Mouse (Mus musculus): ENCODE measurements around the gene Cables2. TPM values are rescaled to one million over a fixed set of nuclear protein-coding genes. Genes with fewer than 3 reads are reported as not detected.

The Cables2 gene
- polyA plus RNA-seq, 1 experiment = 16.3 TPM

DNA sequence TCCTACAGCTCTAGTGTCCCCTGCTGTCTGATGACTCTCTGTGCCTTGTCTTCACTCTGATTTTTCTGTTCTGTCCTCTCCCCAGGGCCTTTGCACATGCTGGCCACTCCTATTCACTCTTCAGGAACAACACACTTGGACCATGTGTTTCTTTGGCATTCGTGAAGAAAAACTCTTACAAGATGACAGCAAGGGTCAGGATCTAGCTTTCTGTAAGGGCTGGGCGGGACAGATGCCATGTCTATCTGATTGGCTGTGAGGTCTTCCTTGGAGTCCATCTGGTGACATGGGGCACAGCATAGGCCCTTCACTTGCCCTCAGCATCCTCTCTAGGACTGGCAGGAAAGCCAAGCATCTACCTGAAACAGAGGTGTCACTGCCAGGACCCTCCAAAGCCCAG is 32.7 kb upstream of the Cables2 start:
- TF ChIP-seq CTCF (IDR thresholded peaks at IDR 0.05; ENCODE audit: control insufficient read depth, insufficient read depth, low read length) (no peak), POLR2A (IDR thresholded peaks at IDR 0.05; ENCODE audit: borderline replicate concordance, control insufficient read depth, low read depth, low read length) (no peak)
- Histone ChIP-seq H3K4me3 (replicated peaks; ENCODE audit: control insufficient read depth, low read depth, low read length) (no peak overlapping the region), H3K4me1 (ENCODE audit: control insufficient read depth, insufficient read depth, low read length) (no peaks in the 10 kb centered on the region), H3K27ac (ENCODE audit: control insufficient read depth, insufficient read depth, low read depth, low read length, poor library complexity) (no peak overlapping the region)
- WGBS = 65% methylated on average over 2 of the region's 2 CpGs

DNA sequence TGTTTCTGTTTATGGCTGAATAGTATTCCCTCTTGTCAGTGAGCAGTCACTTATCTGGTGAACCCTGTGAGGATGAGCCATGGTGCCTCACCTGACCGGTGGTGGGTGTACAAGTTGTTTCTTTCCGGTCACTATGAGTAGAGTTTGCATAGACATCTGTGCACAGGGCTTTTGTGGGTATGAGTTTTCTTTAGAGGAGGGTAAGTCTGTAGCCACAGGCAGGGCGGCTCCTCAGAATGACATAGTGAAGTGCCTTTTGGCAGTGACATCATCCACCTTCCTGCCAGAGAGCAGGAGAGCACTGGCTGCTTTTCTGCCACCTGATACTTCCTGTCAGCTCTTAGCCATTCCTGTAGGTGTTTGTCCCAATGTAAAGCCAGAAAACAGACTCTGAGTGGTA is 32.2 kb upstream of the Cables2 start:
- Histone ChIP-seq H3K4me3 (replicated peaks; ENCODE audit: control insufficient read depth, low read depth, low read length) (no peak overlapping the region), H3K4me1 (ENCODE audit: control insufficient read depth, insufficient read depth, low read length) (no peaks in the 10 kb centered on the region), H3K27ac (ENCODE audit: control insufficient read depth, insufficient read depth, low read depth, low read length, poor library complexity) (no peak overlapping the region)
- TF ChIP-seq POLR2A (IDR thresholded peaks at IDR 0.05; ENCODE audit: borderline replicate concordance, control insufficient read depth, low read depth, low read length) (no peak), CTCF (IDR thresholded peaks at IDR 0.05; ENCODE audit: control insufficient read depth, insufficient read depth, low read length) (no peak)
- 71% methylated on average over 3 of the region's 3 CpGs for WGBS

GRCm38 (mm10) chr2:180304554-180304953 is 31.3 kb upstream of the Cables2 start:
- 54% methylated on average over 4 of the region's 4 CpGs for WGBS
- no peaks in the 10 kb centered on the region for H3K4me1 ChIP-seq (ENCODE audit: control insufficient read depth, insufficient read depth, low read length)
- H3K4me3 ChIP-seq (replicated peaks; ENCODE audit: control insufficient read depth, low read depth, low read length) = no peak overlapping the region
- no peak overlapping the region for H3K27ac ChIP-seq (ENCODE audit: control insufficient read depth, insufficient read depth, low read depth, low read length, poor library complexity)
- TF ChIP-seq CTCF (IDR thresholded peaks at IDR 0.05; ENCODE audit: control insufficient read depth, insufficient read depth, low read length) = no peak
- no peak for TF ChIP-seq POLR2A (IDR thresholded peaks at IDR 0.05; ENCODE audit: borderline replicate concordance, control insufficient read depth, low read depth, low read length)

DNA sequence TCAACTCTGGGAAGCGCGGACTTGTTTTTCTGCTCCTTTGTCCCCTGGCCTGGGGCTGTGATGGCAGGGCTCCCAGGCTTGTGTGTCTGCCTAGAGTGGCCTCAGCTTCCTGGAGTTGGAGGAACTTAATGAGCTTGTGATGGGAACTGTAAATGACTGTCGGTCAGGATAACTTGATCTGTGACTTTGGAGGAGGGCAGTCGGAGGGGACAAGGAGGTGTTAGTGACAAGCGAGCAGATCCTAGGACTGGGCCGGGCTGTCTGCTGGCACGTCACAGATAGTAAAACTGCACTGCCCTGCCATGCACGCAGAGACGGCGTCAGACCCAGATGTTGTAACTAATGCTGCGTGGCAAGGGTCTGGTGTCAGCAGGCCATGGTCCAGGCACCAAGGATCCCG is 30.2 kb upstream of the Cables2 start:
- Histone ChIP-seq H3K4me1 (ENCODE audit: control insufficient read depth, insufficient read depth, low read length) (no peaks in the 10 kb centered on the region), H3K27ac (ENCODE audit: control insufficient read depth, insufficient read depth, low read depth, low read length, poor library complexity) (no peak overlapping the region), H3K4me3 (replicated peaks; ENCODE audit: control insufficient read depth, low read depth, low read length) (no peak overlapping the region)
- no peak for TF ChIP-seq POLR2A (IDR thresholded peaks at IDR 0.05; ENCODE audit: borderline replicate concordance, control insufficient read depth, low read depth, low read length)
- TF ChIP-seq CTCF (IDR thresholded peaks at IDR 0.05; ENCODE audit: control insufficient read depth, insufficient read depth, low read length) = no peak
- WGBS = 87% methylated on average over 12 of the region's 12 CpGs

- Histone ChIP-seq H3K4me1 (ENCODE audit: control insufficient read depth, insufficient read depth, low read length) (no peaks in the 10 kb centered on the region), H3K4me3 (replicated peaks; ENCODE audit: control insufficient read depth, low read depth, low read length) (no peak overlapping the region), H3K27ac (ENCODE audit: control insufficient read depth, insufficient read depth, low read depth, low read length, poor library complexity) (no peak overlapping the region)
- 74% methylated on average over 4 of the region's 4 CpGs for WGBS
- TF ChIP-seq CTCF (IDR thresholded peaks at IDR 0.05; ENCODE audit: control insufficient read depth, insufficient read depth, low read length) = no peak
- TF ChIP-seq POLR2A (IDR thresholded peaks at IDR 0.05; ENCODE audit: borderline replicate concordance, control insufficient read depth, low read depth, low read length) = no peak
Observed at GRCm38 (mm10) chr2:180302201-180302600, 28.9 kb upstream of the Cables2 start.

DNA sequence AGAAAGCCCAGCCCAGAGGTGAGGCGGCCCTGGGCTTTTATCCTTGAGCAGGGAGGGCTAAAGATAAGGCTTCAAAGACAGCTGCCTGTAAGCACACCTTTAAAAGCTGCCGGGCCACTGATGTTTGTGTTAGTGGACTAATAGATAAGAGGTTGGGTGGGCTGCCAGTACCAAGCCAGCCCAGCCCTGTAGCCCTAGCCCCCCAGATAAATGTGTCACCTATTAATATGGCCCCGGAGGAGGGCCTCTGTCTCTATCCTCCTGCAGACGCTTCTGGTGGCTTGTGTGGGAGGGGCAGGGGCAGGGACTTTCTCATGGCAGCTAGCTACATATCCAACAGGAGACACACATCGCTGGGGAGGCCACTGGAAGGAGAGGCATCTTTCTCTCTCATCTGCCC is 27.5 kb upstream of the Cables2 start:
- H3K27ac ChIP-seq (ENCODE audit: control insufficient read depth, insufficient read depth, low read depth, low read length, poor library complexity) = no peak overlapping the region
- H3K4me1 ChIP-seq (ENCODE audit: control insufficient read depth, insufficient read depth, low read length) = no peaks in the 10 kb centered on the region
- WGBS = 42% methylated on average over 5 of the region's 5 CpGs
- TF ChIP-seq CTCF (IDR thresholded peaks at IDR 0.05; ENCODE audit: control insufficient read depth, insufficient read depth, low read length) = no peak
- TF ChIP-seq POLR2A (IDR thresholded peaks at IDR 0.05; ENCODE audit: borderline replicate concordance, control insufficient read depth, low read depth, low read length) = no peak
- H3K4me3 ChIP-seq (replicated peaks; ENCODE audit: control insufficient read depth, low read depth, low read length) = no peak overlapping the region

DNA sequence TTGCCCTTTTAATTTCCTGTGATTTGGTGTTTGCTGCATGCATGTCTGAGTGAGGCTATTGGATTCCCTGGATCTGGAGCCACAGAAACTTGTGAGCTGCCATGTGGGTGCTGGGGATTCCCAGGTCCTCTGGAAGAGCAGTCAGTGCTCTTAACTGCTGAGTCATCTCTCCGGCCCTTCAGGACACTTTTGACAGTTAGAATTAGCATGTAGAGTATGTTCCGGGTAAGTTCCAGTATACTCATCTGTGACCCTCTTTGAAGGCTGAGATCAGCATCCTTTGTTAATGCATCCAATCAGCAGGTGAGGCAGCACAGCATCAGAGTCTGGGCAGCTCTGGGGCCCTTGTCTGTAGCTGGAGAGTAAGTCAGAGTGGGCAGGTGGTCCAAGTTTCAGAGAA is 27.0 kb upstream of the Cables2 start:
- TF ChIP-seq CTCF (IDR thresholded peaks at IDR 0.05; ENCODE audit: control insufficient read depth, insufficient read depth, low read length) = no peak
- no peak for TF ChIP-seq POLR2A (IDR thresholded peaks at IDR 0.05; ENCODE audit: borderline replicate concordance, control insufficient read depth, low read depth, low read length)
- WGBS = 19% methylated on average over 2 of the region's 2 CpGs
- no peak overlapping the region for H3K4me3 ChIP-seq (replicated peaks; ENCODE audit: control insufficient read depth, low read depth, low read length)

GRCm38 (mm10) chr2:180292906-180293305 is 19.6 kb upstream of the Cables2 start:
- H3K27ac ChIP-seq (ENCODE audit: control insufficient read depth, insufficient read depth, low read depth, low read length, poor library complexity) = no peak overlapping the region
- 89% methylated on average over 8 of the region's 8 CpGs for WGBS
- TF ChIP-seq POLR2A (IDR thresholded peaks at IDR 0.05; ENCODE audit: borderline replicate concordance, control insufficient read depth, low read depth, low read length) (no peak), CTCF (IDR thresholded peaks at IDR 0.05; ENCODE audit: control insufficient read depth, insufficient read depth, low read length) (no peak)
- no peak overlapping the region for H3K4me3 ChIP-seq (replicated peaks; ENCODE audit: control insufficient read depth, low read depth, low read length)
- no peaks in the 10 kb centered on the region for H3K4me1 ChIP-seq (ENCODE audit: control insufficient read depth, insufficient read depth, low read length)

More for the DNA sequence above, 27.0 kb upstream of the Cables2 start:
- Histone ChIP-seq H3K4me1 (ENCODE audit: control insufficient read depth, insufficient read depth, low read length) (no peaks in the 10 kb centered on the region), H3K27ac (ENCODE audit: control insufficient read depth, insufficient read depth, low read depth, low read length, poor library complexity) (no peak overlapping the region)

DNA sequence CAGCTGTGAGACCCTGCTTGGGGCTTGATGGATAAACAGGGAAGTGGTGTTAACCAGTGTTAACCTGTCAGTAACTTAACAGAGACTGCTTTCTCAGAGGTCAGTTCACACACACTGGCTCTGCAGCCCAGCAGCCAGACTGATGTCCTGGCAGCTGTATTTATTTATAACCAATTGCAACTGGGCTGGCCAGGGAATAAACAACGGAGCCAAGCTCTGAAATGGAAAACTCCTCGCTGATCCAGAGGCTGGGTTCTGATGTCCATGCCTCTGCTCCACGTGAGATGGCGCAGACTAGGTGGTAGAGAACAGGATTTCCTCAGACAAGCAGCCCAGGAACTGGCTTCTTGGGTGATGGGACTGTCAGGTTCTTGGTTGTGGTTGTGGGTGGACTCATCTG is 18.7 kb upstream of the Cables2 start:
- no peaks in the 10 kb centered on the region for H3K4me1 ChIP-seq (ENCODE audit: control insufficient read depth, insufficient read depth, low read length)
- no peak for TF ChIP-seq CTCF (IDR thresholded peaks at IDR 0.05; ENCODE audit: control insufficient read depth, insufficient read depth, low read length)
- no peak for TF ChIP-seq POLR2A (IDR thresholded peaks at IDR 0.05; ENCODE audit: borderline replicate concordance, control insufficient read depth, low read depth, low read length)
- WGBS = 68% methylated on average over 4 of the region's 4 CpGs

More for the DNA sequence above, 18.7 kb upstream of the Cables2 start:
- H3K27ac ChIP-seq (ENCODE audit: control insufficient read depth, insufficient read depth, low read depth, low read length, poor library complexity) = no peak overlapping the region
- no peak overlapping the region for H3K4me3 ChIP-seq (replicated peaks; ENCODE audit: control insufficient read depth, low read depth, low read length)
